Mouse (Mus musculus) MEL (cell line): ENCODE data around the gene Sp6. TPM values are rescaled to one million over a fixed set of nuclear protein-coding genes. Genes with fewer than 3 reads are reported as not detected.

Experiments used
- DNase-seq: peaks from one replicate; pipeline ENCODE4 v3.0.0; 2011; ENCODE audit warnings: low read depth, low spot score
- H3K27ac ChIP-seq: 2 replicates; pipeline ENCODE4 v1.5.1; 2012; ENCODE audit warnings: low read depth, mild to moderate bottlenecking, control low read depth, low read length, moderate library complexity; ENCODE audit not compliant: control insufficient read depth
- H3K27me3 ChIP-seq, 2 experiments: fragments of 150-350 bp in 1 of 2; sonication (generic) in 1 of 2; 2 replicates each; pipeline ENCODE4 v1.6.1; 2012; ENCODE audit warnings: low read length in 2 of 2, mild to moderate bottlenecking in 2 of 2, improper control_type of control experiment in 1 of 2, moderate library complexity in 1 of 2; ENCODE audit not compliant: insufficient read depth in 2 of 2, control insufficient read depth in 1 of 2
- H3K36me3 ChIP-seq, 2 experiments: 2 replicates each; pipeline ENCODE4 v1.6.1; 2012 to 2014; ENCODE audit warnings: low read length in 2 of 2, improper control_type of control experiment in 1 of 2, inconsistent platforms in 1 of 2, mild to moderate bottlenecking in 1 of 2; ENCODE audit not compliant: insufficient read depth in 2 of 2, control insufficient read depth in 1 of 2
- H3K4me1 ChIP-seq, 2 experiments: fragments of 150-350 bp in 1 of 2; sonication (generic) in 1 of 2; 2 replicates each; pipeline ENCODE4 v1.6.1; 2012; ENCODE audit warnings: low read length in 2 of 2, improper control_type of control experiment in 1 of 2, mild to moderate bottlenecking in 1 of 2; ENCODE audit not compliant: insufficient read depth in 2 of 2, control insufficient read depth in 1 of 2
- H3K4me3 ChIP-seq, 2 experiments: fragments of 150-350 bp in 1 of 2; sonication (generic) in 1 of 2; 2 replicates each; pipeline ENCODE4 v1.5.1; 2012; ENCODE audit warnings: low read depth in 2 of 2, low read length in 2 of 2, mild to moderate bottlenecking in 2 of 2, moderate library complexity in 2 of 2, control low read depth in 1 of 2, improper control_type of control experiment in 1 of 2; ENCODE audit not compliant: control insufficient read depth in 1 of 2, insufficient read depth in 1 of 2
- H3K79me2 ChIP-seq: 2 replicates; pipeline ENCODE4 v1.6.1; 2012; ENCODE audit warnings: mild to moderate bottlenecking, low read length, moderate library complexity; ENCODE audit not compliant: control insufficient read depth, poor library complexity, insufficient read depth
- H3K9ac ChIP-seq: 2 replicates; pipeline ENCODE4 v1.6.1; 2012; ENCODE audit warnings: low read depth, mild to moderate bottlenecking, control low read depth, low read length, moderate library complexity; ENCODE audit not compliant: control insufficient read depth, poor library complexity, severe bottlenecking
- H3K9me3 ChIP-seq: fragments of 150-350 bp; sonication (generic); replicated peaks from 2 replicates; pipeline ENCODE4 v1.6.1; 2012; ENCODE audit warnings: mild to moderate bottlenecking, low read length, improper control_type of control experiment, moderate library complexity; ENCODE audit not compliant: insufficient read depth
- CHD1 ChIP-seq: IDR thresholded peaks from 2 replicates; pipeline ENCODE4 v1.6.1; 2012; ENCODE audit warnings: low read depth, mild to moderate bottlenecking, inconsistent platforms, low read length, improper control_type of control experiment
- EP300 ChIP-seq, 2 experiments: IDR thresholded peaks; 2 replicates each; pipeline ENCODE4 v1.6.1; 2011; ENCODE audit warnings: improper control_type of control experiment in 2 of 2, low read length in 2 of 2, low read depth in 1 of 2, mild to moderate bottlenecking in 1 of 2
- ETS1 ChIP-seq: IDR thresholded peaks from 2 replicates; pipeline ENCODE4 v1.6.1; 2012; ENCODE audit warnings: low read depth, mild to moderate bottlenecking, inconsistent platforms, low read length, improper control_type of control experiment, moderate library complexity
- HCFC1 ChIP-seq: IDR thresholded peaks from 2 replicates; pipeline ENCODE4 v1.6.1; 2012; ENCODE audit warnings: low read depth, mild to moderate bottlenecking, inconsistent platforms, low read length, improper control_type of control experiment, moderate library complexity
- JUND ChIP-seq: IDR thresholded peaks from 2 replicates; pipeline ENCODE4 v1.6.1; 2011; ENCODE audit warnings: low read depth, mild to moderate bottlenecking, improper control_type of control experiment, low read length
- MAFK ChIP-seq: IDR thresholded peaks from 2 replicates; pipeline ENCODE4 v1.6.1; 2011; ENCODE audit warnings: low read depth, mild to moderate bottlenecking, low read length, improper control_type of control experiment, borderline replicate concordance
- MAX ChIP-seq: IDR thresholded peaks from 2 replicates; pipeline ENCODE4 v1.6.1; 2011; ENCODE audit warnings: low read length, improper control_type of control experiment
- MAZ ChIP-seq: IDR thresholded peaks from 2 replicates; pipeline ENCODE4 v1.6.1; 2012; ENCODE audit warnings: low read depth, mild to moderate bottlenecking, inconsistent platforms, low read length, improper control_type of control experiment
- MXI1 ChIP-seq: IDR thresholded peaks from 2 replicates; pipeline ENCODE4 v1.6.1; 2011; ENCODE audit warnings: mild to moderate bottlenecking, low read depth, low read length, improper control_type of control experiment
- POLR2A ChIP-seq, 2 experiments: IDR thresholded peaks; 2 replicates each; pipeline ENCODE4 v1.6.1; 2011 to 2012; ENCODE audit warnings: low read length in 2 of 2, mild to moderate bottlenecking in 2 of 2, control low read depth in 1 of 2, improper control_type of control experiment in 1 of 2, low read depth in 1 of 2, moderate library complexity in 1 of 2; ENCODE audit not compliant: control insufficient read depth in 1 of 2, insufficient read depth in 1 of 2, poor library complexity in 1 of 2
- POLR2AphosphoS2 ChIP-seq: IDR thresholded peaks from 2 replicates; pipeline ENCODE4 v1.6.1; 2011; ENCODE audit warnings: low read length, improper control_type of control experiment
- RAD21 ChIP-seq: IDR thresholded peaks from 2 replicates; pipeline ENCODE4 v1.6.1; 2011; ENCODE audit warnings: mild to moderate bottlenecking, low read depth, low read length, improper control_type of control experiment
- SIN3A ChIP-seq: IDR thresholded peaks from 2 replicates; pipeline ENCODE4 v1.6.1; 2012; ENCODE audit warnings: low read length, improper control_type of control experiment, inconsistent platforms
- SMC3 ChIP-seq: IDR thresholded peaks from 2 replicates; pipeline ENCODE4 v1.6.1; 2011; ENCODE audit warnings: low read depth, low read length, improper control_type of control experiment
- TBP ChIP-seq: IDR thresholded peaks from 2 replicates; pipeline ENCODE4 v1.8.0; 2011; ENCODE audit warnings: low read depth, low read length, improper control_type of control experiment
- UBTF ChIP-seq: IDR thresholded peaks from 2 replicates; pipeline ENCODE4 v1.6.1; 2012; ENCODE audit warnings: low read depth, mild to moderate bottlenecking, inconsistent platforms, low read length, improper control_type of control experiment, moderate library complexity, borderline replicate concordance; ENCODE audit not compliant: insufficient read depth
- USF1 ChIP-seq: IDR thresholded peaks from 2 replicates; pipeline ENCODE4 v1.6.1; 2014; ENCODE audit warnings: low read depth, mild to moderate bottlenecking, inconsistent platforms, low read length, improper control_type of control experiment, moderate library complexity
- ZKSCAN1 ChIP-seq: IDR thresholded peaks from 2 replicates; pipeline ENCODE4 v1.6.1; 2012; ENCODE audit warnings: low read depth, mild to moderate bottlenecking, inconsistent platforms, low read length, improper control_type of control experiment, moderate library complexity
- ZMIZ1 ChIP-seq: IDR thresholded peaks from 2 replicates; pipeline ENCODE4 v1.6.1; 2012; ENCODE audit warnings: low read depth, mild to moderate bottlenecking, inconsistent platforms, low read length, improper control_type of control experiment, moderate library complexity
- polyA plus RNA-seq, 2 experiments: library from polyadenylated mRNA; stranded (reverse) in 1 of 2; unstranded in 1 of 2; fragments of >175 nt in 1 of 2; fragments of >200 nt in 1 of 2; gene quantifications; 2 replicates each; pipeline versions ENCODE4 v1.2.1 to v1.2.4; 2012; ENCODE audit warnings: low replicate concordance in 2 of 2, low read depth in 1 of 2; ENCODE audit not compliant: insufficient read length in 2 of 2, insufficient read depth in 1 of 2, missing spikeins in 1 of 2
- total RNA-seq: library from RNA; depleted of rRNA; stranded (reverse); fragments of 300-350 nt; gene quantifications from 2 replicates; pipeline ENCODE4 v1.2.3, GENCODE M21; 2012

Sp6 gene
- total and polyA plus RNA-seq, 3 experiments: 0.04 TPM; not detected in 2

GRCm38 (mm10) chr11:97032499-97032898 is 19.3 kb downstream of the Sp6 start:
- no peaks in the 10 kb centered on the region for H3K27me3 ChIP-seq
- H3K9me3 ChIP-seq: no peaks in the 10 kb centered on the region
- H3K36me3 ChIP-seq: peaks cover 0 to 8% of the 10 kb centered on the region in 2 experiments; a peak in 2 of 4 replicates
- H3K79me2 ChIP-seq: peaks cover 6% of the 10 kb centered on the region
- no peak for DNase-seq
- no peak overlapping the region for H3K4me3 ChIP-seq
- TF ChIP-seq ZMIZ1 (no peak), MAZ (no peak), TBP (no peak), ZKSCAN1 (peak; percentile 90), ETS1 (no peak), EP300 (IDR thresholded peaks at IDR 0.05; ENCODE audit: low read depth in 1 of 2, low read length in 2 of 2) (no peak)
- no peak overlapping the region for H3K9ac ChIP-seq
- H3K4me1 ChIP-seq: peaks cover 5 to 11% of the 10 kb centered on the region in 2 experiments
- H3K27ac ChIP-seq: no peak overlapping the region

GRCm38 (mm10) chr11:97033781-97034180 is 20.6 kb downstream of the Sp6 start:
- Histone ChIP-seq H3K9me3 (no peaks in the 10 kb centered on the region), H3K79me2 (peaks cover 6% of the 10 kb centered on the region), H3K4me1 (peaks cover 5 to 11% of the 10 kb centered on the region in 2 experiments), H3K9ac (no peak overlapping the region), H3K36me3 (peaks cover 0 to 8% of the 10 kb centered on the region in 2 experiments; a peak in 2 of 4 replicates), H3K27ac (no peak overlapping the region), H3K4me3 (no peak overlapping the region), H3K27me3 (no peaks in the 10 kb centered on the region)
- TF ChIP-seq POLR2AphosphoS2: no peak
- TF ChIP-seq RAD21: no peak
- TF ChIP-seq SMC3: no peak
- TF ChIP-seq MAX: no peak
- TF ChIP-seq POLR2A (IDR thresholded peaks at IDR 0.05; ENCODE audit: control insufficient read depth in 1 of 2, insufficient read depth in 1 of 2, low read depth in 1 of 2, low read length in 2 of 2, poor library complexity in 1 of 2): no peak
- no peak for TF ChIP-seq HCFC1
- no peak for TF ChIP-seq SIN3A
- TF ChIP-seq UBTF: no peak
- no peak for TF ChIP-seq CHD1
- no peak for TF ChIP-seq ETS1
- TF ChIP-seq MAFK: no peak
- TF ChIP-seq USF1: no peak
- TF ChIP-seq MXI1: no peak
- no peak for TF ChIP-seq MAZ
- TF ChIP-seq JUND: no peak
- TF ChIP-seq EP300 (IDR thresholded peaks at IDR 0.05; ENCODE audit: low read depth in 1 of 2, low read length in 2 of 2): no peak
- DNase-seq: no peak
